Mouse (Mus musculus) testis, adult 2 months (tissue): ENCODE results near the gene Rrbp1.

Source experiments
- CTCF ChIP-seq: fragments of 200-500 bp; IDR thresholded peaks from 2 replicates; pipeline ENCODE4 v1.5.1; 2012; ENCODE audit warnings: low read depth, mild to moderate bottlenecking, inconsistent platforms, low read length, moderate library complexity; ENCODE audit not compliant: control insufficient read depth, insufficient read depth, insufficient replicate concordance
- POLR2A ChIP-seq: fragments of 200-500 bp; IDR thresholded peaks from 2 replicates; pipeline ENCODE4 v1.6.1; 2012; ENCODE audit warnings: low read depth, mild to moderate bottlenecking, inconsistent platforms, low read length, moderate library complexity; ENCODE audit not compliant: control insufficient read depth

DNA sequence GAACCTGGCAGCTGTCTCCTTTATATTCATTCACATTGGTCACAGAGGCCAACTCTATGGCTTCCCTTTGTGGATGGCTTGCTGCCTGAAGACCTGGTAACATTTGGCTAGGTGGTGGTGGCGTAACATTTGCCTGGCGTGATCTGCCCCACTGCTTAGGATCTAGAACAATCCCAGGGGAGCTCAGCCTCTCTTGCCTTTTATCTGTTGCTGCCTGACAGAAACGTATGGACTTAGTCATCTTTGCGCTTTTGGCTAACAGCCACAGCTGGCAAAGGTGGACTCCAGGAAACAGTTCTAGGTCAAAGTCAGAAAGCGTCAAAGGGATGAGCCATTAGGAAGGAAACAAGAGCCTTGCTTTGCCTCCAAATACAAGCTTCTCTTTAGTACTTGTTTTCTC lies 106.2 kb downstream of the Rrbp1 start:
- TF ChIP-seq CTCF (no peak), POLR2A (no peak)
